Mouse (Mus musculus) CH12.LX (cell line): ENCODE data around the gene Col6a1. TPM values are rescaled to one million over a fixed set of nuclear protein-coding genes. Genes with fewer than 3 reads are reported as not detected.

ENCODE experiments used
- DNase-seq: peaks from one replicate; pipeline ENCODE4 v3.0.0-alpha.2; 2013; ENCODE audit errors: extremely low read depth
- H3K27ac ChIP-seq: 2 replicates; pipeline ENCODE4 v1.5.1; 2012; ENCODE audit warnings: low read depth, mild to moderate bottlenecking, control low read depth, moderate library complexity; ENCODE audit not compliant: insufficient read depth
- H3K27me3 ChIP-seq: replicated peaks from 2 replicates; pipeline ENCODE3; 2012; ENCODE audit warnings: inconsistent platforms
- H3K36me3 ChIP-seq, 2 experiments: replicated peaks in 1 of 2; 2 replicates each; pipeline versions ENCODE3 to v1.6.1; 2012; ENCODE audit warnings: inconsistent platforms in 1 of 2, low read length in 1 of 2, mild to moderate bottlenecking in 1 of 2, mixed read lengths in 1 of 2, moderate library complexity in 1 of 2; ENCODE audit not compliant: control insufficient read depth in 1 of 2, insufficient read depth in 1 of 2
- H3K4me1 ChIP-seq, 2 experiments: 2 replicates each; pipeline ENCODE4 v1.6.1; 2012; ENCODE audit warnings: inconsistent platforms in 1 of 2, moderate library complexity in 1 of 2; ENCODE audit not compliant: insufficient read depth in 2 of 2, control insufficient read depth in 1 of 2
- H3K4me2 ChIP-seq: 2 replicates; pipeline ENCODE4 v1.6.1; 2012; ENCODE audit warnings: low read depth, mild to moderate bottlenecking, control low read depth; ENCODE audit not compliant: poor library complexity, insufficient read depth, severe bottlenecking
- H3K4me3 ChIP-seq, 3 experiments: fragments of 150-350 bp in 1 of 3; sonication (generic) in 1 of 3; replicated peaks in 1 of 3; 2 replicates each; pipeline versions ENCODE3 to v1.5.1; 2011 to 2012; ENCODE audit warnings: low read depth in 2 of 3, low read length in 2 of 3, mild to moderate bottlenecking in 2 of 3, moderate library complexity in 2 of 3, control low read depth in 1 of 3, improper control_type of control experiment in 1 of 3, inconsistent platforms in 1 of 3, mixed read lengths in 1 of 3; ENCODE audit not compliant: poor library complexity in 1 of 3
- H3K79me2 ChIP-seq: replicated peaks from 2 replicates; pipeline ENCODE4 v1.6.1; 2012; ENCODE audit warnings: mild to moderate bottlenecking, moderate library complexity; ENCODE audit not compliant: control insufficient read depth, poor library complexity, insufficient read depth, severe bottlenecking; ENCODE audit errors: extremely low read depth
- H3K9ac ChIP-seq: 2 replicates; pipeline ENCODE4 v1.6.1; 2012; ENCODE audit warnings: low read depth, mild to moderate bottlenecking, control low read depth, moderate library complexity; ENCODE audit not compliant: insufficient read depth
- H3K9me3 ChIP-seq: replicated peaks from 2 replicates; pipeline ENCODE3; 2012; ENCODE audit warnings: low read length, inconsistent platforms, mixed read lengths
- CHD1 ChIP-seq: IDR thresholded peaks from 2 replicates; pipeline ENCODE4 v1.6.1; 2012; ENCODE audit warnings: low read depth, low read length, improper control_type of control experiment, inconsistent platforms
- CHD2 ChIP-seq: IDR thresholded peaks from 2 replicates; pipeline ENCODE4 v1.6.1; 2011; ENCODE audit warnings: low read length, improper control_type of control experiment
- CTCF ChIP-seq, 2 experiments: IDR thresholded peaks in 1 of 2; conservative IDR thresholded peaks in 1 of 2; 2 replicates each; pipeline ENCODE4 v1.5.1; 2011 to 2012; ENCODE audit warnings: low read depth in 2 of 2, low read length in 2 of 2, improper control_type of control experiment in 1 of 2, inconsistent platforms in 1 of 2, mild to moderate bottlenecking in 1 of 2, moderate library complexity in 1 of 2
- ELF1 ChIP-seq: IDR thresholded peaks from 2 replicates; pipeline ENCODE4 v1.6.1; 2014; ENCODE audit warnings: low read depth, mild to moderate bottlenecking, inconsistent platforms, low read length, improper control_type of control experiment
- ETS1 ChIP-seq: conservative IDR thresholded peaks from 2 replicates; pipeline ENCODE4 v1.6.1; 2012; ENCODE audit warnings: low read depth, mild to moderate bottlenecking, inconsistent platforms, low read length, improper control_type of control experiment, moderate library complexity
- GABPA ChIP-seq: IDR thresholded peaks from 2 replicates; pipeline ENCODE4 v1.6.1; 2012; ENCODE audit warnings: low read depth, low read length, improper control_type of control experiment, inconsistent platforms; ENCODE audit not compliant: insufficient replicate concordance
- HCFC1 ChIP-seq: IDR thresholded peaks from 2 replicates; pipeline ENCODE4 v1.6.1; 2012; ENCODE audit warnings: low read depth, mild to moderate bottlenecking, inconsistent platforms, low read length, improper control_type of control experiment
- IRF4 ChIP-seq: IDR thresholded peaks from 2 replicates; pipeline ENCODE4 v1.6.1; 2014; ENCODE audit warnings: low read depth, mild to moderate bottlenecking, inconsistent platforms, low read length, improper control_type of control experiment
- JUN ChIP-seq: IDR thresholded peaks from 2 replicates; pipeline ENCODE4 v1.6.1; 2011; ENCODE audit warnings: low read depth, mild to moderate bottlenecking, low read length, improper control_type of control experiment, moderate library complexity; ENCODE audit not compliant: insufficient read depth
- JUND ChIP-seq: conservative IDR thresholded peaks from 2 replicates; pipeline ENCODE4 v1.6.1; 2011; ENCODE audit warnings: low read depth, low read length, improper control_type of control experiment
- KAT2A ChIP-seq: IDR thresholded peaks from 2 replicates; pipeline ENCODE4 v1.6.1; 2012; ENCODE audit warnings: low read length, improper control_type of control experiment, inconsistent platforms; ENCODE audit not compliant: insufficient replicate concordance
- MAFK ChIP-seq: IDR thresholded peaks from 2 replicates; pipeline ENCODE4 v1.6.1; 2011; ENCODE audit warnings: low read length, improper control_type of control experiment; ENCODE audit not compliant: insufficient replicate concordance
- MAX ChIP-seq: IDR thresholded peaks from 2 replicates; pipeline ENCODE4 v1.6.1; 2011; ENCODE audit warnings: low read length, improper control_type of control experiment
- MEF2A ChIP-seq: IDR thresholded peaks from 2 replicates; pipeline ENCODE4 v1.6.1; 2014; ENCODE audit warnings: low read depth, mild to moderate bottlenecking, inconsistent platforms, low read length, improper control_type of control experiment, borderline replicate concordance
- MXI1 ChIP-seq: IDR thresholded peaks from 2 replicates; pipeline ENCODE4 v1.6.1; 2011; ENCODE audit warnings: mild to moderate bottlenecking, low read depth, low read length, improper control_type of control experiment
- MYC ChIP-seq: IDR thresholded peaks from 2 replicates; pipeline ENCODE4 v1.6.1; 2011; ENCODE audit warnings: low read depth, mild to moderate bottlenecking, improper control_type of control experiment, low read length
- NRF1 ChIP-seq: IDR thresholded peaks from 2 replicates; pipeline ENCODE4 v1.6.1; 2014; ENCODE audit warnings: low read depth, mild to moderate bottlenecking, inconsistent platforms, low read length, improper control_type of control experiment, moderate library complexity
- PAX5 ChIP-seq: IDR thresholded peaks from 2 replicates; pipeline ENCODE4 v1.6.1; 2012; ENCODE audit warnings: low read length, inconsistent platforms, mixed read lengths
- POLR2A ChIP-seq: IDR thresholded peaks from 2 replicates; pipeline ENCODE4 v1.6.1; 2011; ENCODE audit warnings: low read depth, mild to moderate bottlenecking, improper control_type of control experiment, low read length
- RAD21 ChIP-seq: IDR thresholded peaks from 2 replicates; pipeline ENCODE4 v1.6.1; 2011; ENCODE audit warnings: low read depth, mild to moderate bottlenecking, low read length, improper control_type of control experiment, moderate library complexity
- RCOR1 ChIP-seq: conservative IDR thresholded peaks from 2 replicates; pipeline ENCODE4 v1.6.1; 2012; ENCODE audit warnings: low read depth, mild to moderate bottlenecking, inconsistent platforms, low read length, improper control_type of control experiment
- SIN3A ChIP-seq: IDR thresholded peaks from 2 replicates; pipeline ENCODE4 v1.6.1; 2012; ENCODE audit warnings: low read length, improper control_type of control experiment, inconsistent platforms
- TCF12 ChIP-seq: IDR thresholded peaks from 2 replicates; pipeline ENCODE4 v1.6.1; 2014; ENCODE audit warnings: low read depth, mild to moderate bottlenecking, inconsistent platforms, low read length, improper control_type of control experiment
- USF1 ChIP-seq: IDR thresholded peaks from 2 replicates; pipeline ENCODE4 v1.6.1; 2014; ENCODE audit warnings: low read depth, mild to moderate bottlenecking, inconsistent platforms, low read length, improper control_type of control experiment
- USF2 ChIP-seq: conservative IDR thresholded peaks from 2 replicates; pipeline ENCODE4 v1.6.1; 2011; ENCODE audit warnings: low read depth, low read length, improper control_type of control experiment
- ZC3H11A ChIP-seq: IDR thresholded peaks from 2 replicates; pipeline ENCODE4 v1.6.1; 2012; ENCODE audit warnings: low read depth, mild to moderate bottlenecking, inconsistent platforms, low read length, improper control_type of control experiment
- ZKSCAN1 ChIP-seq: IDR thresholded peaks from 2 replicates; pipeline ENCODE4 v1.6.1; 2012; ENCODE audit warnings: low read depth, inconsistent platforms, low read length, improper control_type of control experiment, borderline replicate concordance
- ZMIZ1 ChIP-seq: IDR thresholded peaks from 2 replicates; pipeline ENCODE4 v1.6.1; 2012; ENCODE audit warnings: low read depth, mild to moderate bottlenecking, inconsistent platforms, low read length, improper control_type of control experiment
- dilution Hi-C: fragments of 300-500 bp; cut with MboI; formaldehyde crosslinking; loops from 2 replicates; pipeline ENCODE4 v1.14.3; 2020; ENCODE audit warnings: low sequenced_read_pairs; ENCODE audit not compliant: extremely low pct_unique_long_range_greater_than_20kb, extremely low pct_ligation_motif_present
- in situ Hi-C: fragments of 300-500 bp; cut with MboI; formaldehyde crosslinking; loops from 3 replicates; pipeline ENCODE4 v1.14.3; 2019; ENCODE audit warnings: low sequenced_read_pairs, low pct_ligation_motif_present, low pct_unique_long_range_greater_than_20kb, mixed read lengths
- polyA plus RNA-seq: library from polyadenylated mRNA; unstranded; fragments of >175 nt; gene quantifications from 2 replicates; pipeline ENCODE4 v1.2.1, GENCODE M21; 2012; ENCODE audit warnings: low read depth; ENCODE audit not compliant: insufficient read length
- total RNA-seq, 2 experiments: library from RNA; depleted of rRNA; stranded (reverse); fragments of 300-350 nt in 1 of 2; fragments of >200 nt in 1 of 2; gene quantifications; 2 replicates each; pipeline ENCODE4 v1.2.3; 2012 to 2014

The Col6a1 gene
- total RNA-seq (2012; rRNA removed) (0.04 and 0.21 TPM in 2 replicates), total RNA-seq (2014; rRNA removed) (not detected in 2 replicates), polyA plus RNA-seq (not detected in 2 replicates)

- no peak within 1 kb of the TSS for H3K4me3 ChIP-seq
- H3K4me1 ChIP-seq: 0 out of 4 replicates have a peak, but pooled peaks cover 0 to 2% of the 10 kb centered on the region in 2 experiments
- H3K4me2 ChIP-seq: no peak within 1 kb of the TSS
- H3K36me3 ChIP-seq: no peaks in the 10 kb centered on the region
- no peak within 1 kb of the TSS for H3K27ac ChIP-seq
- no peaks in the 10 kb centered on the region for H3K79me2 ChIP-seq
- in situ Hi-C loops: no loop called here
- dilution Hi-C loops: no loop called here
- DNase-seq: no peak
- H3K9ac ChIP-seq: no peak within 1 kb of the TSS
- TF ChIP-seq CTCF (conservative IDR thresholded peaks at IDR 0.05 in 1 of 2, IDR thresholded peaks at IDR 0.05 in 1 of 2; ENCODE audit: low read depth in 2 of 2, low read length in 2 of 2): no peak
- no peak for TF ChIP-seq IRF4
- no peak for TF ChIP-seq MEF2A
- TF ChIP-seq KAT2A: no peak
- TF ChIP-seq HCFC1: no peak
- TF ChIP-seq ZC3H11A: no peak
- TF ChIP-seq TCF12: no peak
- no peak for TF ChIP-seq CHD2
- no peak for TF ChIP-seq ZKSCAN1
- no peak for TF ChIP-seq MAFK
- no peak for TF ChIP-seq RAD21
- no peak for TF ChIP-seq ZMIZ1
- no peak for TF ChIP-seq ETS1
- no peak for TF ChIP-seq PAX5
- TF ChIP-seq RCOR1: no peak
- no peak for TF ChIP-seq POLR2A
- TF ChIP-seq USF1: no peak
- no peak for TF ChIP-seq MXI1
- peaks cover 93% of the 10 kb centered on the region for H3K27me3 ChIP-seq
- no peaks in the 10 kb centered on the region for H3K9me3 ChIP-seq
These were observed at the start of gene Col6a1 for GRCm38 (mm10) chr10:76725682-76726285. Gene Col6a1, minus strand, starts transcription at chr10:76726168.

GRCm38 (mm10) chr10:76771624-76772023, 45.7 kb upstream of the Col6a1 start:
- peaks cover 92% of the 10 kb centered on the region for H3K27me3 ChIP-seq
- in situ Hi-C loops: no loop called here
- dilution Hi-C loops: no loop called here

More at GRCm38 (mm10) chr10:76771624-76772023, 45.7 kb upstream of the Col6a1 start:
- no peaks in the 10 kb centered on the region for H3K4me1 ChIP-seq
- TF ChIP-seq ZC3H11A (no peak), HCFC1 (no peak), GABPA (no peak), JUN (no peak), SIN3A (no peak), CTCF (conservative IDR thresholded peaks at IDR 0.05 in 1 of 2, IDR thresholded peaks at IDR 0.05 in 1 of 2; ENCODE audit: low read depth in 2 of 2, low read length in 2 of 2) (no peak), ELF1 (no peak), USF1 (no peak), ETS1 (no peak), TCF12 (no peak), MAX (no peak), MYC (no peak), JUND (no peak), NRF1 (no peak), MXI1 (no peak), RAD21 (no peak), MEF2A (no peak), USF2 (no peak), CHD1 (no peak), POLR2A (no peak)
- no peak overlapping the region for H3K4me2 ChIP-seq
- no peaks in the 10 kb centered on the region for H3K36me3 ChIP-seq
- H3K9me3 ChIP-seq: peaks cover 3% of the 10 kb centered on the region
- no peak overlapping the region for H3K9ac ChIP-seq
- H3K27ac ChIP-seq: no peak overlapping the region
- no peak for DNase-seq
- no peak overlapping the region for H3K4me3 ChIP-seq
- no peaks in the 10 kb centered on the region for H3K79me2 ChIP-seq
